22 mouse cellular contexts compared by ENCODE assay signal in the genomic region with DNA sequence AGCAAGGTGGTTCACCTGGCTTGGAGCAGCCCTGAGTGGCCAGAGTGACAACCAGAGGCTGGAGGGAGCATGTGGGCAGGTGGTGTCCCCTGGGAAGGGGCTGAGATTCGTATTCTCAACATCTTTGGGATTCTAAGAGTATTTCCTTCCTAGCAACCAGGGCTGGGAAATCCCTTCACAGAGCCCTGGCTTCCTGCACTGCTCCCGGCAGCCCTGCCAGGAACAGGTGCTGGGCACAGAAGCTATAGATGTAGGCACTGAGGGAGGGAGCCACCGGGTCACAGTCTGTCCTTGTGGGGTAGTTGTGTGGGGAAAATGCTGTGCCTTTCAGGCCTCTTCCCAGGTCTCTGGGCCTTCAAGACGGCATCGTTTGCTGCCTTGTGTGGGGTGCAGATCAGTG. TPM values are rescaled to one million over a fixed set of nuclear protein-coding genes. Genes with fewer than 3 reads are reported as not detected.
A peak's percentile ranks its signal among the peaks of the same experiment; 100 is the strongest.
DNase-seq lines count a peak whose midpoint lies in the region; ATAC-seq and TF ChIP-seq lines count a peak whose summit lies in the region.
"Had no signal": no experiment of that assay in that cellular context is flagged by ENCODE, and none has a peak within 500 bp of the region (broad histone marks: within the 10 kb centered on the region; RNA-seq: fewer than 3 reads in every experiment).

No protein-coding gene starts in this region.

- TF ChIP-seq CTCF in layer of hippocampus, adult 2 months (conservative IDR thresholded peaks at IDR 0.05): no peak
- TF ChIP-seq CTCF in E14TG2a.4 (conservative IDR thresholded peaks at IDR 0.05; ENCODE audit: low read length): no peak

- H3K27ac ChIP-seq in layer of hippocampus, adult 2 months: peak overlapping the region; percentile 86
- H3K27ac ChIP-seq in hindbrain, embryonic 11.5 days (ENCODE audit: low read depth, low read length): no peak overlapping the region
- H3K27ac ChIP-seq: embryonic facial prominence, embryonic 13.5 days; heart, embryonic 10.5 days had no signal

- peaks cover 38% of the 10 kb centered on the region for H3K36me3 ChIP-seq in E14TG2a.4 (ENCODE audit: insufficient read depth, low read length)
- no peaks in the 10 kb centered on the region for H3K36me3 ChIP-seq in hindbrain, embryonic 11.5 days (ENCODE audit: control insufficient read depth, insufficient read depth, low read length)
- H3K36me3 ChIP-seq: heart, embryonic 10.5 days had no signal

- 65% methylated on average over 5 of the region's 5 CpGs for WGBS in hindbrain, embryonic 11.5 days

- peaks cover 98% of the 10 kb centered on the region for H3K4me1 ChIP-seq in E14TG2a.4 (replicated peaks; ENCODE audit: low read depth, low read length)
- H3K4me1 ChIP-seq in hindbrain, embryonic 11.5 days (replicated peaks; ENCODE audit: control insufficient read depth, insufficient read depth, low read length): peaks cover 8% of the 10 kb centered on the region

- H3K9me3 ChIP-seq in E14TG2a.4 (ENCODE audit: low read length): no peaks in the 10 kb centered on the region
- H3K9me3 ChIP-seq in hindbrain, embryonic 11.5 days (ENCODE audit: control insufficient read depth, low read length): no peaks in the 10 kb centered on the region
- H3K9me3 ChIP-seq: embryonic facial prominence, embryonic 13.5 days; heart, embryonic 10.5 days had no signal

- no peak for ATAC-seq in hindbrain, embryonic 11.5 days (ENCODE audit: low FRiP score)

- H3K4me3 ChIP-seq in layer of hippocampus, adult 2 months: no peak overlapping the region
- 0 out of 2 replicates have a peak overlapping the region, but pooled peaks have one; percentile 10 for H3K4me3 ChIP-seq in E14TG2a.4 (replicated peaks; ENCODE audit: low read length)
- no peak overlapping the region for H3K4me3 ChIP-seq in hindbrain, embryonic 11.5 days (ENCODE audit: low read depth, low read length)
- H3K4me3 ChIP-seq: embryonic facial prominence, embryonic 13.5 days; heart, embryonic 10.5 days had no signal

- no peak for DNase-seq in layer of hippocampus, adult 2 months (ENCODE audit: low spot score in 2 of 2)
- no peak for DNase-seq in layer of hippocampus, postnatal 36 days
- DNase-seq in cerebellum, adult 18-20 months: peak; percentile 74 to 82
- no peak for DNase-seq in hindbrain, embryonic 11.5 days (ENCODE audit: low spot score)
- DNase-seq in frontal cortex, postnatal 10 days (ENCODE audit: low spot score in 2 of 2): no peak
- no peak for DNase-seq in lung, postnatal 4 days
- no peak for DNase-seq in urinary bladder, postnatal 4 days (ENCODE audit: low spot score in 2 of 2)
- DNase-seq: adrenal gland, postnatal 25 days; kidney, adult 11 months; kidney, postnatal 4 days; lung, embryonic 14.5 days; right cerebral cortex, postnatal 25 days had no signal

- no peak overlapping the region for H3K4me2 ChIP-seq in hindbrain, embryonic 11.5 days (replicated peaks; ENCODE audit: low read depth, low read length)
- H3K4me2 ChIP-seq: embryonic facial prominence, embryonic 13.5 days; lung, embryonic 14.5 days had no signal

- 0 out of 2 replicates have a peak overlapping the region, but pooled peaks have one; percentile 11 for H3K9ac ChIP-seq in hindbrain, embryonic 11.5 days (ENCODE audit: low read depth, low read length)
- H3K9ac ChIP-seq: lung, embryonic 14.5 days had no signal

- H3K27me3 ChIP-seq in E14TG2a.4 (ENCODE audit: insufficient read depth, low read length): no peaks in the 10 kb centered on the region
- H3K27me3 ChIP-seq in hindbrain, embryonic 11.5 days (ENCODE audit: control insufficient read depth, insufficient read depth, low read length): no peaks in the 10 kb centered on the region
- H3K27me3 ChIP-seq: embryonic facial prominence, embryonic 13.5 days had no signal

RNA-seq across cellular contexts. Expression of a gene that starts 7.7 kb away (rescaled TPM):
- total RNA-seq in layer of hippocampus, adult 2 months (2021): 100 to 1,000 TPM; 115 to 139 TPM
- 100 to 1,000 TPM; 123 to 128 TPM for total RNA-seq in layer of hippocampus, postnatal 36 days (2021)
- polyA plus RNA-seq in hindbrain, embryonic 11.5 days (2014; fragmentation: Nextera tagmentation; extraction: Ambion mirVana): 55.9 and 63.0 TPM in 2 replicates

RNA-seq across cellular contexts. Expression of a gene that starts 14.7 kb away (rescaled TPM):
- total RNA-seq in layer of hippocampus, adult 2 months (2021): 1 to 10 TPM in 1 of 2 experiments, not detected in 1; 1.2 TPM
- 1 to 10 TPM in 1 of 2 experiments, not detected in 1; 1.9 TPM for total RNA-seq in layer of hippocampus, postnatal 36 days (2021)
- polyA plus RNA-seq in hindbrain, embryonic 11.5 days (2014; fragmentation: Nextera tagmentation; extraction: Ambion mirVana): 0.73 TPM in 1 of 2 replicates, not detected in the other
- total RNA-seq: liver, adult 2 months; megakaryocyte-erythroid progenitor cell, adult 5-6 weeks had no signal
- polyA plus RNA-seq: embryonic facial prominence, embryonic 13.5 days; forebrain, embryonic 11.5 days; heart, embryonic 10.5 days; liver, adult 2 months had no signal

RNA-seq across cellular contexts. Expression of a gene that starts 23.9 kb away (rescaled TPM):
- 1 to 10 TPM; 1.8 to 2.2 TPM for total RNA-seq in layer of hippocampus, adult 2 months (2021)
- 1 to 10 TPM; 1.2 to 1.8 TPM for total RNA-seq in layer of hippocampus, postnatal 36 days (2021)
- polyA plus RNA-seq in hindbrain, embryonic 11.5 days (2014; fragmentation: Nextera tagmentation; extraction: Ambion mirVana): 0.38 and 1.1 TPM in 2 replicates
- total RNA-seq: megakaryocyte-erythroid progenitor cell, adult 5-6 weeks had no signal

RNA-seq across cellular contexts. Expression of a gene that starts 42.6 kb away (rescaled TPM):
- total RNA-seq in layer of hippocampus, adult 2 months (2021): not detected
- not detected for total RNA-seq in layer of hippocampus, postnatal 36 days (2021)
- not detected in 2 replicates for polyA plus RNA-seq in hindbrain, embryonic 11.5 days (2014; fragmentation: Nextera tagmentation; extraction: Ambion mirVana)
- total RNA-seq: gastrocnemius, adult 8-10 months; heart, postnatal 36 days; left cerebral cortex, postnatal 10 days; megakaryocyte-erythroid progenitor cell, adult 5-6 weeks had no signal
- polyA plus RNA-seq: embryonic facial prominence, embryonic 13.5 days; forebrain, embryonic 11.5 days; heart, embryonic 10.5 days; lung, embryonic 14.5 days; stomach, embryonic 14.5 days had no signal

RNA-seq across cellular contexts. Expression of a gene that starts 52.7 kb away (rescaled TPM):
- 10 to 100 TPM; 35.8 to 39.4 TPM for total RNA-seq in layer of hippocampus, adult 2 months (2021)
- 10 to 100 TPM; 34.6 to 36.3 TPM for total RNA-seq in layer of hippocampus, postnatal 36 days (2021)
- polyA plus RNA-seq in hindbrain, embryonic 11.5 days (2014; fragmentation: Nextera tagmentation; extraction: Ambion mirVana): 62.8 and 66.4 TPM in 2 replicates

Comparison
In these comparisons a context has a peak if more than half of its experiments do, and no peak if none do; other contexts are left out.
1. DNase-seq: peak in cerebellum, adult 18-20 months (2 of 2); none in layer of hippocampus, adult 2 months (0 of 2), layer of hippocampus, postnatal 36 days (0 of 2), hindbrain, embryonic 11.5 days (single experiment), frontal cortex, postnatal 10 days (0 of 2), lung, postnatal 4 days (0 of 2) and urinary bladder, postnatal 4 days (0 of 2).